Mouse (Mus musculus) embryonic facial prominence, embryonic 14.5 days (tissue): ENCODE results near the gene Nr2f1. TPM values are rescaled to one million over a fixed set of nuclear protein-coding genes. Genes with fewer than 3 reads are reported as not detected.

Experiments used
- polyA plus RNA-seq: library from polyadenylated mRNA; unstranded; fragments of >200 nt; fragmentation: Nextera tagmentation; extraction: Ambion mirVana; gene quantifications from 2 replicates; pipeline ENCODE4 v1.2.1, GENCODE M21; 2014

Nr2f1 gene
- polyA plus RNA-seq, 1 experiment from 2014 or later: 17.9 TPM

Other genes with a start within 250 kb of the Nr2f1 start
- gene Pou5f2, start 174.9 kb downstream of the Nr2f1 start, polyA plus RNA-seq: 0.88 and 0.92 TPM in 2 replicates